Mouse (Mus musculus): Measurements from ENCODE around the gene Gpx4. TPM values are rescaled to one million over a fixed set of nuclear protein-coding genes. Genes with fewer than 3 reads are reported as not detected.
A peak's percentile ranks its signal among the peaks of the same experiment; 100 is the strongest.

The Gpx4 gene
- polyA plus RNA-seq, 1 experiment = 1,278 TPM

- Histone ChIP-seq H3K4me2 (ENCODE audit: low read depth) (no peak overlapping the region), H3ac (ENCODE audit: control insufficient read depth, insufficient read length) (no peak overlapping the region), H3K4me3 (no peak overlapping the region), H3K27me3 (ENCODE audit: control insufficient read depth, insufficient read depth, insufficient read length) (no peaks in the 10 kb centered on the region), H3K79me2 (ENCODE audit: control insufficient read depth, insufficient read depth) (peaks cover 88% of the 10 kb centered on the region), H3K36me3 (ENCODE audit: control insufficient read depth, insufficient read depth) (peaks cover 5% of the 10 kb centered on the region)
- no peak for TF ChIP-seq MAX (IDR thresholded peaks at IDR 0.05; ENCODE audit: low read depth)
- no peak for TF ChIP-seq MYOD1 (IDR thresholded peaks at IDR 0.05; ENCODE audit: control insufficient read depth in 1 of 3, insufficient read length in 2 of 3, low read depth in 2 of 3)
- TF ChIP-seq POLR2AphosphoS2 (IDR thresholded peaks at IDR 0.05; ENCODE audit: insufficient read length, low read depth) = no peak
- TF ChIP-seq USF1 (IDR thresholded peaks at IDR 0.05; ENCODE audit: low read depth) = no peak
- TF ChIP-seq E2F4 (IDR thresholded peaks at IDR 0.05; ENCODE audit: insufficient read depth) = no peak
These were observed 48.6 kb downstream of the Gpx4 start for GRCm38 (mm10) chr10:80095547-80095946.

- TF ChIP-seq TCF3 (IDR thresholded peaks at IDR 0.05; ENCODE audit: insufficient read length, low read depth) (no peak), CEBPB (IDR thresholded peaks at IDR 0.05; ENCODE audit: insufficient read depth, poor library complexity, severe bottlenecking) (no peak), MAX (IDR thresholded peaks at IDR 0.05; ENCODE audit: low read depth) (no peak), POLR2AphosphoS2 (IDR thresholded peaks at IDR 0.05; ENCODE audit: insufficient read length, low read depth) (no peak), SRF (IDR thresholded peaks at IDR 0.05; ENCODE audit: control insufficient read depth, insufficient read length, low read depth) (no peak), TCF12 (IDR thresholded peaks at IDR 0.05; ENCODE audit: insufficient read depth, poor library complexity, severe bottlenecking) (no peak), MYOD1 (IDR thresholded peaks at IDR 0.05; ENCODE audit: control insufficient read depth in 1 of 3, insufficient read length in 2 of 3, low read depth in 2 of 3) (no peak), REST (IDR thresholded peaks at IDR 0.05; ENCODE audit: insufficient read depth, insufficient read length) (no peak), MYOG (IDR thresholded peaks at IDR 0.05; ENCODE audit: control insufficient read depth in 1 of 3, insufficient read depth in 1 of 3, insufficient read length in 2 of 3, low read depth in 2 of 3) (no peak), POLR2A (IDR thresholded peaks at IDR 0.05; ENCODE audit: insufficient read length, low read depth) (no peak), USF1 (IDR thresholded peaks at IDR 0.05; ENCODE audit: low read depth) (no peak), E2F4 (IDR thresholded peaks at IDR 0.05; ENCODE audit: insufficient read depth) (no peak)
- Histone ChIP-seq H3K79me2 (ENCODE audit: control insufficient read depth, insufficient read depth) (peaks cover 99% of the 10 kb centered on the region), H3K4me2 (ENCODE audit: low read depth) (peak overlapping the region; percentile 62), H3K27me3 (ENCODE audit: control insufficient read depth, insufficient read depth, insufficient read length) (no peaks in the 10 kb centered on the region), H3K36me3 (ENCODE audit: control insufficient read depth, insufficient read depth) (peaks cover 5% of the 10 kb centered on the region), H3ac (ENCODE audit: control insufficient read depth, insufficient read length) (no peak overlapping the region), H3K4me3 (no peak overlapping the region)
These were observed 50.3 kb downstream of the Gpx4 start for GRCm38 (mm10) chr10:80097275-80097674.

DNA sequence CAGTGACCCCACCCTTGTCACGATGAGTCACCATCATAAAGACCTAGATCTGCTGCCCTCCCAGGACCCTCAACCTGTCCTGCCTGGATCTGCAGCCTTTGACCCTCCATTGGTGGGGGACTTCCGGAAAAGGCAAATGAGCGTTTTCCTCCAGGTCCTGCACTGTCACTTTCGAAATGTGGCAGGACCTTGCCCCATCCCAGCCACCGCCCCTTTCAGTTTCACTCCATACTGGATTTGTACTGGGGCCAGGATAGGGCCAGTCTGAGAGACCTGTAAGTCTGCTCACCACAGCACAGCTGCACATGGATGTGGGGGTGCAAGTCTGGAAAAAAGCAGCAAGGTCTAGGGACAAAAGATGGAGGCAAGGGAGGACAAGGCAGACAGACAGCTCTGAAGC, 51.7 kb downstream of the Gpx4 start:
- TF ChIP-seq TCF12 (IDR thresholded peaks at IDR 0.05; ENCODE audit: insufficient read depth, poor library complexity, severe bottlenecking) = no peak
- TF ChIP-seq POLR2AphosphoS2 (IDR thresholded peaks at IDR 0.05; ENCODE audit: insufficient read length, low read depth) = no peak
- TF ChIP-seq MYOG (IDR thresholded peaks at IDR 0.05; ENCODE audit: control insufficient read depth in 1 of 3, insufficient read depth in 1 of 3, insufficient read length in 2 of 3, low read depth in 2 of 3) = peak in 1 of 3 experiments; percentile 22
- peak in 1 of 3 experiments; percentile 43 for TF ChIP-seq MYOD1 (IDR thresholded peaks at IDR 0.05; ENCODE audit: control insufficient read depth in 1 of 3, insufficient read length in 2 of 3, low read depth in 2 of 3)
- H3K4me2 ChIP-seq (ENCODE audit: low read depth) = peak overlapping the region; percentile 62

GRCm38 (mm10) chr10:80100982-80101381, 54.0 kb downstream of the Gpx4 start:
- Histone ChIP-seq H3K36me3 (ENCODE audit: control insufficient read depth, insufficient read depth) (no peaks in the 10 kb centered on the region), H3K79me2 (ENCODE audit: control insufficient read depth, insufficient read depth) (peaks cover 69% of the 10 kb centered on the region), H3K27me3 (ENCODE audit: control insufficient read depth, insufficient read depth, insufficient read length) (no peaks in the 10 kb centered on the region), H3K4me2 (ENCODE audit: low read depth) (peak overlapping the region; percentile 97), H3ac (ENCODE audit: control insufficient read depth, insufficient read length) (no peak overlapping the region), H3K4me3 (peak overlapping the region; percentile 67)
- no peak for TF ChIP-seq MAX (IDR thresholded peaks at IDR 0.05; ENCODE audit: low read depth)
- peak in 1 of 3 experiments; percentile 33 for TF ChIP-seq MYOD1 (IDR thresholded peaks at IDR 0.05; ENCODE audit: control insufficient read depth in 1 of 3, insufficient read length in 2 of 3, low read depth in 2 of 3)
- peak in 1 of 3 experiments; percentile 49 for TF ChIP-seq MYOG (IDR thresholded peaks at IDR 0.05; ENCODE audit: control insufficient read depth in 1 of 3, insufficient read depth in 1 of 3, insufficient read length in 2 of 3, low read depth in 2 of 3)
- TF ChIP-seq TCF12 (IDR thresholded peaks at IDR 0.05; ENCODE audit: insufficient read depth, poor library complexity, severe bottlenecking) = no peak
- TF ChIP-seq CEBPB (IDR thresholded peaks at IDR 0.05; ENCODE audit: insufficient read depth, poor library complexity, severe bottlenecking) = no peak
- TF ChIP-seq POLR2A (IDR thresholded peaks at IDR 0.05; ENCODE audit: insufficient read length, low read depth) = peak; percentile 43
- TF ChIP-seq POLR2AphosphoS2 (IDR thresholded peaks at IDR 0.05; ENCODE audit: insufficient read length, low read depth) = no peak

More for the DNA sequence above, 51.7 kb downstream of the Gpx4 start:
- H3K27me3 ChIP-seq (ENCODE audit: control insufficient read depth, insufficient read depth, insufficient read length) = no peaks in the 10 kb centered on the region
- H3ac ChIP-seq (ENCODE audit: control insufficient read depth, insufficient read length) = no peak overlapping the region
- H3K36me3 ChIP-seq (ENCODE audit: control insufficient read depth, insufficient read depth) = peaks cover 1% of the 10 kb centered on the region
- H3K4me3 ChIP-seq = no peak overlapping the region
- peaks cover 92% of the 10 kb centered on the region for H3K79me2 ChIP-seq (ENCODE audit: control insufficient read depth, insufficient read depth)

DNA sequence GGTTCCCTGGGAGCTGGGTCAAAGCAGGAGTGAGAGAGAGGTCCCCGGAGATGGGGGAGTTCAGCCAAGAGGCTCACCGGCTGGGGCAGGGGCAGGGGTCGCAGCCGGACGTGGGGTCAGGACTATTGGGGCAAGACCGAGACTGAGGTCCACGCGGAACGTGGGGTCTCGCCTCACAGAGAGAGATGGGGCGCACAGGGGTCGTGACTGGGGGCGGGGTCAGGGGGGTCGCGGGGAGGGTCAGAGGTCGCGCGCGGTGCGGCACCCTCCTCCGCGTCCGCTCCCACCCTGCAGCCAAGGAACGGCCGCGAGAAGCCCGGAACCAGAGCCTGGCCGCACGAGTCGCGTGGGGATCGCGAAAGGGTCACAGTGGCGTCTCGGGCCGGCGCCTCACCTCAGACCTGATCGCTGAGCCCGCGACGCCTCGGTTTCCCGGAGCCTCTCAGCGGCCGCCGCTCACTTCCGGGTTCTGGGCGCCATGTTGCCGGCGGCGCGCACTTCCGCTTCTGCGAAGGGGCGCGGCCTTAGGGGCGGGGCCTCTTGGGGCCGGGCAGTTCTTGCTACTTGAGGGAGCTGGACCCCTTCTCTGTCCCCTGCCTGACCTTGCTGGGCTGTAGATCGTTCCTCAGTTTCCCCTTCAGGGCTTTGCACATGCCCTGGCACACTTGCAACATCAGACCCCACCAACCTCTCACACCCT, 55.4 kb downstream of the Gpx4 start:
- no peaks in the 10 kb centered on the region for H3K36me3 ChIP-seq (ENCODE audit: control insufficient read depth, insufficient read depth)
- H3K4me2 ChIP-seq (ENCODE audit: low read depth) = peak overlapping the region; percentile 97
- H3K79me2 ChIP-seq (ENCODE audit: control insufficient read depth, insufficient read depth) = peaks cover 55% of the 10 kb centered on the region
- peak; percentile 78 for TF ChIP-seq POLR2A (IDR thresholded peaks at IDR 0.05; ENCODE audit: insufficient read length, low read depth)
- peak; percentile 79 for TF ChIP-seq POLR2AphosphoS2 (IDR thresholded peaks at IDR 0.05; ENCODE audit: insufficient read length, low read depth)
- TF ChIP-seq TCF3 (IDR thresholded peaks at IDR 0.05; ENCODE audit: insufficient read length, low read depth) = no peak
- peak overlapping the region; percentile 82 for H3ac ChIP-seq (ENCODE audit: control insufficient read depth, insufficient read length)
- no peaks in the 10 kb centered on the region for H3K27me3 ChIP-seq (ENCODE audit: control insufficient read depth, insufficient read depth, insufficient read length)
- peak overlapping the region; percentile 67 for H3K4me3 ChIP-seq
